ENCODE assay signal across 13 mouse cellular contexts in the genomic region with DNA sequence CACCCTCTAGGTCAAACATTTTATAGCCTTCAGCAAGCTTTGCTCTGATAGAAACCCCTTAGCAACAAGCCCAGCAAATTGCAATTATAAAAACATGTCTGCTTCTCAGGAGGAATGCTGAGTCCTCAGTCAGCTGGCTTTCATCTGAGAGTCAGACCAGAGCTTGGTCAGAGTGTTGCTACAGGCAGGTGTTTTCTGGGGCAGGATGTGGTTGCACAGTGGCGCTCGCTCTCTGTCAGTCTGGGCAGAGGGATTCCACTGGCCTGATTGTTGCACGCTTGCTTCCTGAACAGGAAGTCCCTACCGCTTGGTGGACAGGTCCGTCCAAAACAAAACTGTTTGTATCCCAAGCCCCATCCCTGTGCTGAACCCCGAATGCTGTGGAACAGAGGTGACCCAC. TPM values are rescaled to one million over a fixed set of nuclear protein-coding genes. Genes with fewer than 3 reads are reported as not detected.
A peak's percentile ranks its signal among the peaks of the same experiment; 100 is the strongest.
DNase-seq lines count a peak whose midpoint lies in the region; ATAC-seq and TF ChIP-seq lines count a peak whose summit lies in the region.
"Had no signal": no experiment of that assay in that cellular context is flagged by ENCODE, and none has a peak within 500 bp of the region (broad histone marks: within the 10 kb centered on the region; RNA-seq: fewer than 3 reads in every experiment).

No protein-coding gene starts in this region.

- peak overlapping the region; percentile 50; the same call in 1 of the 2 replicates for H3K4me2 ChIP-seq in liver, postnatal 0 days (ENCODE audit: low read depth, low read length)
- H3K4me2 ChIP-seq in forebrain, embryonic 13.5 days: no peak overlapping the region
- no peak overlapping the region for H3K4me2 ChIP-seq in hindbrain, embryonic 16.5 days (ENCODE audit: low read length)
- H3K4me2 ChIP-seq: liver, embryonic 13.5 days had no signal

- H3K9ac ChIP-seq in liver, postnatal 0 days (replicated peaks): no peak overlapping the region; the same call in 1 of the 2 replicates
- no peak overlapping the region for H3K9ac ChIP-seq in forebrain, embryonic 13.5 days
- H3K9ac ChIP-seq in hindbrain, embryonic 16.5 days (ENCODE audit: low read depth, low read length): no peak overlapping the region
- H3K9ac ChIP-seq: liver, embryonic 13.5 days had no signal

- H3K36me3 ChIP-seq in liver, postnatal 0 days (replicated peaks; ENCODE audit: insufficient read depth, low read length): no peaks in the 10 kb centered on the region
- no peaks in the 10 kb centered on the region for H3K36me3 ChIP-seq in forebrain, embryonic 13.5 days (ENCODE audit: poor library complexity, severe bottlenecking)
- no peaks in the 10 kb centered on the region for H3K36me3 ChIP-seq in hindbrain, embryonic 16.5 days (ENCODE audit: control insufficient read depth, insufficient read depth, low read length)
- H3K36me3 ChIP-seq: liver, embryonic 13.5 days had no signal

- peak; percentile 57 for ATAC-seq in liver, postnatal 0 days
- no peak for ATAC-seq in forebrain, embryonic 13.5 days
- ATAC-seq in hindbrain, embryonic 16.5 days: no peak

- TF ChIP-seq EP300 in liver, postnatal 0 days (IDR thresholded peaks at IDR 0.05; ENCODE audit: low read depth): no peak

- WGBS in liver, postnatal 0 days (ENCODE audit: insufficient replicate concordance): 20% methylated on average over 6 of the region's 6 CpGs
- 81% methylated on average over 6 of the region's 6 CpGs for WGBS in forebrain, embryonic 13.5 days
- WGBS in hindbrain, embryonic 16.5 days: 69% methylated on average over 6 of the region's 6 CpGs

- peak; percentile 10 to 16 for DNase-seq in spleen, adult 18-20 months
- no peak for DNase-seq in spleen, postnatal 4 days (ENCODE audit: low spot score in 2 of 2)
- peak; percentile 17 for DNase-seq in c-Kit-positive CD71-negative TER-119-negative erythroid progenitor cells, embryonic 14.5 days (ENCODE audit: low read depth)
- DNase-seq in liver, postnatal 0 days: peak; percentile 46
- peak; percentile 78 for DNase-seq in thymus, postnatal 14 days
- no peak for DNase-seq in right cerebral cortex, postnatal 36 days (ENCODE audit: low spot score in 2 of 2)
- DNase-seq: cerebellum, adult 2 months; liver, embryonic 13.5 days had no signal

- no peak overlapping the region for H3K4me3 ChIP-seq in liver, postnatal 0 days (ENCODE audit: low read depth, low read length)
- H3K4me3 ChIP-seq in forebrain, embryonic 13.5 days: no peak overlapping the region
- no peak overlapping the region for H3K4me3 ChIP-seq in hindbrain, embryonic 16.5 days (ENCODE audit: low read length)
- H3K4me3 ChIP-seq: liver, embryonic 13.5 days had no signal

- no peak for TF ChIP-seq CTCF in liver, postnatal 0 days (IDR thresholded peaks at IDR 0.05; ENCODE audit: low read depth)

- H3K9me3 ChIP-seq in liver, postnatal 0 days (ENCODE audit: low read length): no peaks in the 10 kb centered on the region
- no peaks in the 10 kb centered on the region for H3K9me3 ChIP-seq in forebrain, embryonic 13.5 days (replicated peaks)
- H3K9me3 ChIP-seq in hindbrain, embryonic 16.5 days (ENCODE audit: control insufficient read depth, low read length): no peaks in the 10 kb centered on the region
- H3K9me3 ChIP-seq: liver, embryonic 13.5 days had no signal

- no peaks in the 10 kb centered on the region for H3K27me3 ChIP-seq in liver, postnatal 0 days (ENCODE audit: insufficient read depth, low read length)
- no peaks in the 10 kb centered on the region for H3K27me3 ChIP-seq in forebrain, embryonic 13.5 days
- H3K27me3 ChIP-seq in hindbrain, embryonic 16.5 days (replicated peaks; ENCODE audit: control insufficient read depth, insufficient read depth, low read length): no peaks in the 10 kb centered on the region; the same call in 1 of the 2 replicates
- H3K27me3 ChIP-seq: liver, embryonic 13.5 days had no signal

- H3K4me1 ChIP-seq in liver, postnatal 0 days (ENCODE audit: insufficient read depth): peaks cover 4% of the 10 kb centered on the region
- peaks cover 4% of the 10 kb centered on the region for H3K4me1 ChIP-seq in forebrain, embryonic 13.5 days
- H3K4me1 ChIP-seq in hindbrain, embryonic 16.5 days (ENCODE audit: control insufficient read depth, insufficient read depth, low read depth, low read length): peaks cover 4% of the 10 kb centered on the region
- H3K4me1 ChIP-seq: liver, embryonic 13.5 days had no signal

- no peak overlapping the region for H3K27ac ChIP-seq in liver, postnatal 0 days (ENCODE audit: low read depth)
- no peak overlapping the region for H3K27ac ChIP-seq in forebrain, embryonic 13.5 days
- no peak overlapping the region for H3K27ac ChIP-seq in hindbrain, embryonic 16.5 days (ENCODE audit: low read depth, low read length)
- H3K27ac ChIP-seq: liver, embryonic 13.5 days had no signal

RNA-seq across cellular contexts. Expression of a gene that starts 37.4 kb away (rescaled TPM):
- 0.60 and 0.69 TPM in 2 replicates for polyA plus RNA-seq in liver, postnatal 0 days (2015; fragmentation: Nextera tagmentation; extraction: Ambion mirVana)
- polyA plus RNA-seq in forebrain, embryonic 13.5 days (2015; fragmentation: Nextera tagmentation; extraction: Ambion mirVana): not detected in 2 replicates
- not detected in 2 replicates for polyA plus RNA-seq in hindbrain, embryonic 16.5 days (2015; fragmentation: Nextera tagmentation; extraction: Ambion mirVana)
- polyA plus RNA-seq: cerebellum, adult 2 months; forebrain, embryonic 11.5 days; heart, embryonic 14.5 days; neural tube, embryonic 14.5 days had no signal

Comparison
In these comparisons a context has a peak if more than half of its experiments do, and no peak if none do; other contexts are left out.
1. DNase-seq: peak in spleen, adult 18-20 months (2 of 2), c-Kit-positive CD71-negative TER-119-negative erythroid progenitor cells, embryonic 14.5 days (single experiment), liver, postnatal 0 days (single experiment) and thymus, postnatal 14 days (single experiment); none in spleen, postnatal 4 days (0 of 2) and right cerebral cortex, postnatal 36 days (0 of 2).